Mouse (Mus musculus) hindbrain, embryonic 16.5 days (tissue): Measurements from ENCODE around the gene Cd37. TPM values are rescaled to one million over a fixed set of nuclear protein-coding genes. Genes with fewer than 3 reads are reported as not detected.
A peak's percentile ranks its signal among the peaks of the same experiment; 100 is the strongest.

Experiments
- ATAC-seq: fragments of 200-750 bp; cut with Nextera tagmentation; 2 replicates; pipeline ENCODE4 v1.8.0; 2017; ENCODE audit warnings: moderate TSS enrichment, moderate library complexity
- H3K27ac ChIP-seq: fragments of 300-500 bp; sonication (generic); 2 replicates; pipeline ENCODE4 v1.5.1; 2014; ENCODE audit warnings: low read depth, mild to moderate bottlenecking, control low read depth, low read length, moderate library complexity
- H3K27me3 ChIP-seq: fragments of 300-500 bp; sonication (generic); replicated peaks from 2 replicates; pipeline ENCODE4 v1.6.1; 2014; ENCODE audit warnings: low read length; ENCODE audit not compliant: control insufficient read depth, insufficient read depth
- H3K36me3 ChIP-seq: fragments of 300-500 bp; sonication (generic); 2 replicates; pipeline ENCODE4 v1.6.1; 2014; ENCODE audit warnings: mild to moderate bottlenecking, low read length, moderate library complexity, mixed read lengths; ENCODE audit not compliant: control insufficient read depth, insufficient read depth
- H3K4me1 ChIP-seq: fragments of 300-500 bp; sonication (generic); 2 replicates; pipeline ENCODE4 v1.6.1; 2014; ENCODE audit warnings: low read depth, low read length; ENCODE audit not compliant: control insufficient read depth, insufficient read depth
- H3K4me2 ChIP-seq: fragments of 300-500 bp; sonication (generic); 2 replicates; pipeline ENCODE4 v1.6.1; 2014; ENCODE audit warnings: mild to moderate bottlenecking, low read length, control low read depth, moderate library complexity
- H3K4me3 ChIP-seq: fragments of 300-500 bp; sonication (generic); 2 replicates; pipeline ENCODE4 v1.5.1; 2014; ENCODE audit warnings: mild to moderate bottlenecking, low read length, control low read depth, moderate library complexity
- H3K9ac ChIP-seq: fragments of 300-500 bp; sonication (generic); 2 replicates; pipeline ENCODE4 v1.6.1; 2014; ENCODE audit warnings: low read depth, mild to moderate bottlenecking, control low read depth, low read length, moderate library complexity
- H3K9me3 ChIP-seq: fragments of 300-500 bp; sonication (generic); 2 replicates; pipeline ENCODE4 v1.6.1; 2014; ENCODE audit warnings: mild to moderate bottlenecking, low read length, moderate library complexity; ENCODE audit not compliant: control insufficient read depth
- WGBS: fragments of 180-500 bp; shearing (Covaris S2); extraction: QIAGEN DNeasy Blood & Tissue Kit; methylation state at CpG from one replicate; pipeline ENCODE4 v1.1.7; 2014; 5-methylcytosine and 5-hydroxymethylcytosine counted together
- polyA plus RNA-seq: library from polyadenylated mRNA; unstranded; fragments of >200 nt; fragmentation: Nextera tagmentation; extraction: Ambion mirVana; gene quantifications from 2 replicates; pipeline ENCODE4 v1.2.1, GENCODE M21; 2015

The Cd37 gene
- polyA plus RNA-seq: 1.3 and 1.4 TPM in 2 replicates

DNA sequence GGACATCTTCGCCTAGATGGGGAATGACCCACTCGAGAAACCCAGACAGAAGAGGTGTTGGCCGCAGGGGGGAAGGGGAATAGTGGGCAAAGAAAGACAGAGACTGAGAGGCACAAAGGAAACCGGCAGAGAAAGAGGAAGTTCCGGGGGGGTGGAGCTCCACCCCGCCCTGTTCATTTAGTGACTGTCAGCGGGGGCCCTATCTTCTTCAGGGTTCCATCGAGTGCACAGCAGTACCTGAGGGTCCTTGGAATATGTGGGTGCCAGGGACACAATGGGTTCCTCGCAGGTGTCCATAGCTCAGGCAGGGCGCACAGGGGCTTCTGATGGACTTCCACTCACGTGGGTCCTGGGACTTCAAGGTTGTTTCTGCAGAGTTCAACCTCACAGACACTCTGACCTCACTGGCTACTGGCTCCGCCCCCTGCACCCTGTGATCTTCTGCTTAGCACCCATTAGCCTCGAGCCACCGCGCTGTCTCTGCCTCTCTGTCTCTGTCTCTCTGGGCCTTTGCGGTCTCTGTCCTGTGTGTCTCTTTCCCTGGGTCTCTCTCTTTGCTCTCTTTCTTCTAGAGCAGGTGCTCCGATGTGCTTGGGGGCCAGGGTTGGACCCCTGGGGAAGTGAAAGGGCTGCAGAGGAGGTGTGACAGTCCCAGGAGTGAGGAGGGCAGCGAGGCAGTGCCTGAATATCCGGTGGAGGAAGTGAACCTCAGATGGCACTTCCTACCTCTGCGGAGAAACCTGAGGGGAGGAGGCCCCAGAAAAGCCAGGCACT, at the start of gene Cd37:
Cd37 (minus strand) TSS at position 393 of the 774 bp plus-strand sequence.
- no peak for ATAC-seq
- peaks cover 5% of the 10 kb centered on the region for H3K27me3 ChIP-seq
- 40% methylated on average over 20 of the region's 20 CpGs for WGBS

GRCm38 (mm10) chr7:45286486-45286885, 47.6 kb upstream of the Cd37 start:
- Histone ChIP-seq H3K9me3 (peaks cover under 1% of the 10 kb centered on the region; the same call in 1 of the 2 replicates), H3K36me3 (no peaks in the 10 kb centered on the region), H3K4me3 (no peak overlapping the region), H3K4me1 (no peaks in the 10 kb centered on the region), H3K9ac (no peak overlapping the region), H3K27me3 (no peaks in the 10 kb centered on the region), H3K27ac (no peak overlapping the region), H3K4me2 (no peak overlapping the region)
- no peak for ATAC-seq
- WGBS: 92% methylated on average over 13 of the region's 13 CpGs

More for the DNA sequence above, at the start of gene Cd37:
- H3K9me3 ChIP-seq: no peaks in the 10 kb centered on the region
- no peak within 1 kb of the TSS for H3K4me2 ChIP-seq
- no peak within 1 kb of the TSS for H3K4me3 ChIP-seq
- no peak within 1 kb of the TSS for H3K9ac ChIP-seq
- H3K36me3 ChIP-seq: no peaks in the 10 kb centered on the region
- H3K27ac ChIP-seq: no peak within 1 kb of the TSS
- H3K4me1 ChIP-seq: peaks cover 12% of the 10 kb centered on the region

DNA sequence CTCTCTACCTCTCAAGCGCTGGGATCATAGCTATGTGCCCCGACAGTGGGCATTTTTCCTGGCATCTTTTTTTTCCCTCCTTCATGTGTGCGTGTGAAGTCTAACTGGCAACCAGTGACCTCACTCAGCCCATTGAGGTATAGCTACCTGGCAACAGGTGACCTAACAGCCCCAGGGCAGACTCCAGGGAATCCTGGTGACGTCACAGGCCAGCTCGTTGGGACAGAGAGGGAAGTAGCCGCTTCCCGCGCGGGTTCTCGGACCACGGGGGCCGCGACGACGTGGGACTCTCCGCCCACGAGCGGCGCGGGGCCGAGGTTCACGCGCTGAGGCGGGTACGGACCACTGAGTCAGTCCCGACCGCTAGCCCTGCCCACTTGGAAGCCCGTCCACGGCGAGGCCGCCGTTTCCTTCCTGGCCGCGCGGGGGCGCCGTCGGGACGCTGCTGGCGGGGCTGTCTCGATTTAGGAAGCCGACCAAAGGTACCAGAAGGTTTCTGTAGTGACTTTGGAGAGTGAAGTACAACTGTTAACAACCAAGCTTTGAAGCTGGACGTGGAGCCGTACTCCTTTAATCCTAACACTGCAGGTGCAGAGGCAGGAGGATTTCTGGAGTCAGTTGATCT, 38.3 kb upstream of the Cd37 start, which contains the start of gene Slc6a21:
Slc6a21 (plus strand) TSS at position 378 of the 625 bp plus-strand sequence.
- 7% methylated on average over 44 of the region's 44 CpGs for WGBS
- Histone ChIP-seq H3K4me3 (peak within 1 kb of the TSS; percentile 38), H3K4me1 (peaks cover 3% of the 10 kb centered on the region; the same call in 1 of the 2 replicates), H3K27ac (no peak within 1 kb of the TSS), H3K4me2 (peak within 1 kb of the TSS; percentile 65), H3K9ac (peak within 1 kb of the TSS; percentile 41; the same call in 1 of the 2 replicates), H3K36me3 (no peaks in the 10 kb centered on the region), H3K9me3 (no peaks in the 10 kb centered on the region), H3K27me3 (peaks cover 4% of the 10 kb centered on the region; the same call in 1 of the 2 replicates)
- no peak for ATAC-seq

DNA sequence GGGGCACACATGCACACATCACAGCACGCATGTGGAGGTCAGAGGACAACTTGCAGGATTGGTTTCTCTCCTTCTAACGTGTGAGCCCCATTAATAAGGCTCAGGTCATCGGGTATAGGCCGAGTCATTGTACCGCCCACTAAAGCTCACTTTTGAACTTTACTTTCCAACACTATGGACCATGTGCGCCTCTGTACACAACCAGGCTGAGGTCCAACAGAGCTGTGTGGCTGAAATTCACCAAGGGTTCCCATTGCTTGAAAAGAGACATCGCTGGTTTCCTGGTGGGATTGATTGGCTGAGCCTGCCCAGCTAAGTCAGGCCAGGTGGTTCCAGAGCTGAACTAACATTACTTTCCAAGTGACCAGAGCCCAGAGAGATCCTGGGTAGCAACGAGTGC, 34.8 kb upstream of the Cd37 start:
- no peaks in the 10 kb centered on the region for H3K36me3 ChIP-seq
- WGBS: 89% methylated on average over 8 of the region's 8 CpGs

DNA sequence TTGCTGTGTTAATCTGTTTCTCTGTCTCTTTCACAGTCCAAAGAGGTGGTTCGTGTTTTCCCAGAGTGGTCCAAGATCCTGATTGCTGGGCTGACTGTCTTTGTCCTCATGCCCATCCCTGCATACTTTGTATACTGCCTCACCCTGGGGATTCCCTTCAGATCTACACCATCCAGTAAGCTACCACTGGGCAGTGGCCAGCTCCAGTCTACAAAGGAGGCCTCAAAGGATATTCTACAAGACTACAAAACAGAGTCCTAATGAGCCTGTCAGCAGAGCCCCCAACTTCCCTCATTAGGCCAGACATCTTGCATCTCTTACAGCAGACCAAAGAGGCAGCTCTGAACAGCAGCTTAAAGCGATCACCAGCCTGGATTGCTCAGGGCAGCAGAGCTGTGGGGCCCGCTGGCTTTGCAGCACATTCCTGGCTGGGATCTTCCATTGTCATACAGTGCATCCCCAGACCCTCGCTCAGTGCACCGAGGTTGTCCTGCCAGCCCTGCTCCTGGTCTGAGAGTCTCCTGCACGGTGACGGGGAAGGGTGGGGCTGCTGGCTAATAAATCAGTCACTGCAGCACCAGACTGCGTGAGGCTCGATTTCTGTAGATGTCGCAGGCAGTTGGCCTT, 34.0 kb upstream of the Cd37 start:
- Histone ChIP-seq H3K27ac (no peak overlapping the region), H3K36me3 (no peaks in the 10 kb centered on the region), H3K9me3 (no peaks in the 10 kb centered on the region), H3K9ac (no peak overlapping the region), H3K4me2 (no peak overlapping the region), H3K4me1 (peaks cover 3% of the 10 kb centered on the region; the same call in 1 of the 2 replicates), H3K27me3 (peaks cover 4% of the 10 kb centered on the region; the same call in 1 of the 2 replicates), H3K4me3 (no peak overlapping the region)
- no peak for ATAC-seq
- 59% methylated on average over 10 of the region's 10 CpGs for WGBS

More for the DNA sequence above, 34.8 kb upstream of the Cd37 start:
- Histone ChIP-seq H3K4me3 (no peak overlapping the region), H3K27ac (no peak overlapping the region), H3K9me3 (no peaks in the 10 kb centered on the region), H3K9ac (no peak overlapping the region), H3K4me1 (peaks cover 3% of the 10 kb centered on the region; the same call in 1 of the 2 replicates), H3K4me2 (no peak overlapping the region), H3K27me3 (peaks cover 4% of the 10 kb centered on the region; the same call in 1 of the 2 replicates)
- ATAC-seq: no peak

DNA sequence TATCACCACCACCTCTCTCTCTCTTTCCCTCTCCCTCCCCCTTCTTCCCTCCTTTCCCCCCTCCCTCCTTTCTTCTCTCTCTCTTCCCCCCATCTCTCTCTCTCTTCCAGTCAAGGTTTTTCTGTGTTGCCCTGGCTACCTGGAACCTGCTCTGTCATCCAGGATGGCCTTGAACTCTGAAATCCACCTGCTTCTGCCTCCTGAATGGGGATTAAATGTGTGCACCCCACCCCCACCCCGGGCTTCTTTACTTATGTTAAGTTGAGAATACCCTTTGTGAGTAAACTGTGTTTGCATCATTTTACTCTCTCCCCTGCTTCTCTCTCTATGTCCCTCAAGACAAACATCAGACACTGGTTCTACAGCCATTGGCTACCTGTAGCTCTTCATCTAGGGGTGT, 26.6 kb upstream of the Cd37 start:
- Histone ChIP-seq H3K4me3 (no peak overlapping the region), H3K36me3 (no peaks in the 10 kb centered on the region), H3K27me3 (no peaks in the 10 kb centered on the region), H3K4me2 (no peak overlapping the region), H3K27ac (no peak overlapping the region), H3K9ac (no peak overlapping the region), H3K4me1 (no peaks in the 10 kb centered on the region), H3K9me3 (no peaks in the 10 kb centered on the region)
- no peak for ATAC-seq
- WGBS: 84% methylated on average over 1 of the region's 1 CpGs

DNA sequence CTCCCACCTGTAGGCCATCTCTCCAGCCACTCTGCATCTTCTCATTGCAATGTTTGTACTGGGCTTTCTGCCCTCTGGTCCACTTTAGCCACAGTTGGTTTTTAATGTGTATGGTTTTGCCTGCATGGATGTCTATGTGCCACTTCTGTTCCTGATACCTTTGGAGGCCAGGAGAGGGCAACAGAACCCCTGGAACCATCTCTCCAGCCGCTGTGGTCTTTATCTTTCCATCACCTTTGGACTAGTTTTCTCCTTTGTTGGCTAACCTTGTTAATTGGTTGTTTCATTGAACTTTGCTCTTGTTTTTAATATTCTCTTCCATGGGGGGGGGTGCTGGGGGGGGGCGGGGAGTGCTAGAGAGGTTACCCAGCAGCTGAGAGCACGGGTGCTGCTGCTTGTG, 25.4 kb upstream of the Cd37 start:
- H3K4me1 ChIP-seq: no peaks in the 10 kb centered on the region
- WGBS: 79% methylated on average over 3 of the region's 3 CpGs
- H3K4me2 ChIP-seq: no peak overlapping the region
- no peaks in the 10 kb centered on the region for H3K27me3 ChIP-seq
- no peak overlapping the region for H3K27ac ChIP-seq
- no peak for ATAC-seq
- H3K9ac ChIP-seq: no peak overlapping the region
- no peaks in the 10 kb centered on the region for H3K9me3 ChIP-seq
- H3K4me3 ChIP-seq: no peak overlapping the region
- no peaks in the 10 kb centered on the region for H3K36me3 ChIP-seq

DNA sequence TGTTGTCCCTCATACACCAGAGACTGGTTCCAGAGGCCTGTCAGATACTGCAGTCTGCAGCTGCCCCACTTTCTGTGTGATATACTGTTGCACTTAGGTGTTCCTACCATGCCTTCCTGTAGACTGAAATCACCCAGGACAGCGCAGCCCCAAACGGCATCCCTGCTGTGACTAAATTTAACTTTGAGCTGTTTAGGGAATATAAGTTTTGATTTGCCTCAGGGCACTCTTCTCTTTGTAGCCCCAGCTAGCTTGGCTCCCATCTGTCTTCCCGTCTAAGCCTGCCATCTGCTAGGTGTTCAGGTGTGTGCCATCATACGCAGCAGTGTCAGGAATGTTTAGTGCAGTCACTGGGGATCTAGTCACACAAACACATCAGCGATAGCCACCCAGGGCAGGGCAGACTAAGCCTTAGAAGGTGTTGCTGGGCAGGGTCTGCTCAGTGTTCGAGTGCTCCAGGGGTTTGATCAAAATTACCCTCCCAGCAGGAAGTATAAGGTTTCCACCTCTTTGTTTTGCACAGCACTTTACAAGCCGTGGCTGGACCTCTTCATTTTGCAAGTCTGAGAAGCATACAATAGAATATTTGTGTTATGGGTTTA, 24.2 kb upstream of the Cd37 start:
- H3K4me3 ChIP-seq: no peak overlapping the region
- 66% methylated on average over 7 of the region's 7 CpGs for WGBS
- H3K27me3 ChIP-seq: no peaks in the 10 kb centered on the region
- no peak for ATAC-seq
- no peaks in the 10 kb centered on the region for H3K4me1 ChIP-seq
- no peak overlapping the region for H3K4me2 ChIP-seq
- H3K9me3 ChIP-seq: no peaks in the 10 kb centered on the region
- no peaks in the 10 kb centered on the region for H3K36me3 ChIP-seq
- no peak overlapping the region for H3K9ac ChIP-seq
- H3K27ac ChIP-seq: no peak overlapping the region
